26 mouse cellular contexts compared by ENCODE assay signal in genomic region chr3:99811276-99811675, GRCm38 (mm10).
DNase-seq lines count a peak whose midpoint lies in the region.
"Had no signal": no experiment of that assay in that cellular context is flagged by ENCODE, and none has a peak within 500 bp of the region (broad histone marks: within the 10 kb centered on the region; RNA-seq: fewer than 3 reads in every experiment).

No protein-coding gene starts in this region.

- intact Hi-C loops in heart, postnatal 25 days (cut with DNase I): no loop called here

- DNase-seq in gastrocnemius, postnatal 25 days: peak; percentile 41
- no peak for DNase-seq in gastrocnemius, postnatal 10 days
- peak; percentile 7 to 30 for DNase-seq in heart, adult 9 months (ENCODE audit: low spot score in 2 of 2)
- no peak for DNase-seq in heart, postnatal 25 days (ENCODE audit: low spot score)
- DNase-seq in ES-CJ7 (ENCODE audit: low read depth, low spot score): peak; percentile 3
- DNase-seq in limb, embryonic 10.5 days (ENCODE audit: low spot score): no peak
- no peak for DNase-seq in c-Kit-positive CD71-positive TER-119-positive erythroid progenitor cells, embryonic 14.5 days (ENCODE audit: low spot score)
- no peak for DNase-seq in adrenal gland, postnatal 4 days (ENCODE audit: low spot score in 2 of 2)
- DNase-seq: adrenal gland, adult 8-10 months; cerebellum, adult 11-12 months; cerebellum, adult 9-11 months; kidney, postnatal 4 days; layer of hippocampus, postnatal 36 days; lung, postnatal 4 days; right cerebral cortex, postnatal 4 days; thymus, adult 2 months; thymus, postnatal 36 days had no signal

- no peaks in the 10 kb centered on the region for H3K27me3 ChIP-seq in limb, embryonic 10.5 days (ENCODE audit: low read depth, poor library complexity, severe bottlenecking)
- H3K27me3 ChIP-seq: embryonic facial prominence, embryonic 12.5 days; heart, embryonic 12.5 days; hindbrain, embryonic 12.5 days; limb, embryonic 12.5 days; megakaryocyte, embryonic 14.5 days; midbrain, embryonic 12.5 days; neural tube, embryonic 13.5 days had no signal

- peak overlapping the region; percentile 79 for H3K27ac ChIP-seq in limb, embryonic 10.5 days
- H3K27ac ChIP-seq: embryonic facial prominence, embryonic 12.5 days; hindbrain, embryonic 12.5 days; hindbrain, postnatal 0 days; kidney, postnatal 0 days; limb, embryonic 12.5 days; midbrain, embryonic 12.5 days; neural tube, embryonic 13.5 days had no signal

- peaks cover 64% of the 10 kb centered on the region for H3K4me1 ChIP-seq in limb, embryonic 10.5 days
- H3K4me1 ChIP-seq: embryonic facial prominence, embryonic 12.5 days; megakaryocyte, embryonic 14.5 days; midbrain, embryonic 12.5 days; neural tube, embryonic 13.5 days had no signal

- WGBS in limb, embryonic 10.5 days: 83% methylated on average over 3 of the region's 3 CpGs

- no peaks in the 10 kb centered on the region for H3K36me3 ChIP-seq in limb, embryonic 10.5 days
- H3K36me3 ChIP-seq: embryonic facial prominence, embryonic 12.5 days; heart, embryonic 12.5 days; hindbrain, embryonic 12.5 days; limb, embryonic 12.5 days; midbrain, embryonic 12.5 days; neural tube, embryonic 13.5 days had no signal

- H3K4me3 ChIP-seq in limb, embryonic 10.5 days: no peak overlapping the region
- H3K4me3 ChIP-seq: embryonic facial prominence, embryonic 12.5 days; heart, embryonic 12.5 days; hindbrain, embryonic 12.5 days; limb, embryonic 12.5 days; megakaryocyte, embryonic 14.5 days; midbrain, embryonic 12.5 days; neural tube, embryonic 13.5 days had no signal

- no peaks in the 10 kb centered on the region for H3K9me3 ChIP-seq in limb, embryonic 10.5 days (replicated peaks)
- H3K9me3 ChIP-seq: embryonic facial prominence, embryonic 12.5 days; heart, embryonic 12.5 days; hindbrain, embryonic 12.5 days; limb, embryonic 12.5 days; midbrain, embryonic 12.5 days; neural tube, embryonic 13.5 days had no signal

Comparison
In these comparisons a context has a peak if more than half of its experiments do, and no peak if none do; other contexts are left out.
1. DNase-seq: peak in gastrocnemius, postnatal 25 days (single experiment), heart, adult 9 months (2 of 2) and ES-CJ7 (single experiment); none in gastrocnemius, postnatal 10 days (single experiment), heart, postnatal 25 days (single experiment), limb, embryonic 10.5 days (single experiment), c-Kit-positive CD71-positive TER-119-positive erythroid progenitor cells, embryonic 14.5 days (single experiment) and adrenal gland, postnatal 4 days (0 of 2).